Mouse (Mus musculus): ENCODE results near the gene Apba2.

DNA sequence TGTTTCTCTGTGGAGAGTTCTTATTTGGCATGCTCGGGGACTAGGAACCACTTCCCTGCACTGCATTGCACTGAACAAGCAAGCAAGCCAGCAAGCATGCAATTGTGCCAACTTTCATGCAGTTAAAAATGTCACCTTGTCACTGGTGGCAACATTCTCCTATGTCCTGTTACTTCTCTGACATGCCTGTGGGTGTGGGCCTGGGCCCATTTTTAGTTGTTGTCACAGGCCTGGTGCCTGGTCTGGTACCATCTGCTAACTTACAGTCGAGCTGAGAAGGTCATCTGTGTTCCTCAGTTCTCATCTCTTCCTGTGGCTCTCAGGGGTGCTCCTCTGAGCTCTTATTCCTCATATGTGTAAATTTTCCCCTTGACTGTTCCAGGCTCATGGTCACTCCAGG is 33.8 kb downstream of the Apba2 start:
- TF ChIP-seq CTCF (IDR thresholded peaks at IDR 0.05), result no peak
- no peak for TF ChIP-seq EP300 (IDR thresholded peaks at IDR 0.05)
